Mouse (Mus musculus) kidney, adult 9 months (tissue): ENCODE results near the gene Sstr2.

Source experiments
- DNase-seq: peaks from one replicate; pipeline ENCODE4 v3.0.0; 2022

The Sstr2 gene

DNA sequence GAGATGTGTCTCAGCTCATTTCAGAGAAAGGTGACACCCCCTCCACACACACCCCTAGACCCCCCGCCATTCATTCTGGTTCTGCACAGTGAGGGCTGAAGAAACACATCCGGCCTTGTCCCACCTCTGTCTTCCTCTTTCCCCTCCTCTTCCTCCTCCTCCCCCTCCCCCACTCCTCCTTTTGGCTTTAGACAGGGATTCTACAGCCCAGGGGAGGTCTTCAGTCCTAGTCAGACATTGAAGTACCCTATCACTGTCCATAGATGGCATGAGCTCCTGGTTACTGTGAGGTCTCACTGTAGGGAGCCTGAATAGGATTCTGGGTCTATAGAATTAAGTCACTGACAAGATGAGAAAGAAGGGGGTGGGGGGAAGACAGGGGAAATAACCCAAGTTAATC lies 1.9 kb downstream of the Sstr2 start:
- no peak for DNase-seq

DNA sequence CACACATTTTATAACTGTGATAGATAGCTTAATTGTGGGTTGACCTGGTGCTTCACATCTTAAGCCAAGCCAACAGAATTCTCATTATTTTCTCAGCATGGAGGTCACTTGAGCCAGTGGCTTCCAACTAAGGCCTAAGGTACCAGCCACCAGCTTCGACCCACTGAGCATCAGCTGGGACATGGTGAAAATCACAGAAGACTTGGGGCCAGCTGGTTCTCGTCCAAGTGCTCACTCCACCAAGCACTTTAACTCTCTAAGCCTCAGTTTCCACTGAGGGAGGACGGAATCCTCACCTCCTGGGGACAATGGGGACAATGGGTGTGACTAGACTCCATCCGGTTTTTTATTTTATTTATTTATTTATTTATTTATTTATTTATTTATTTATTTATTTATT lies 2.9 kb downstream of the Sstr2 start:
- DNase-seq, result no peak

DNA sequence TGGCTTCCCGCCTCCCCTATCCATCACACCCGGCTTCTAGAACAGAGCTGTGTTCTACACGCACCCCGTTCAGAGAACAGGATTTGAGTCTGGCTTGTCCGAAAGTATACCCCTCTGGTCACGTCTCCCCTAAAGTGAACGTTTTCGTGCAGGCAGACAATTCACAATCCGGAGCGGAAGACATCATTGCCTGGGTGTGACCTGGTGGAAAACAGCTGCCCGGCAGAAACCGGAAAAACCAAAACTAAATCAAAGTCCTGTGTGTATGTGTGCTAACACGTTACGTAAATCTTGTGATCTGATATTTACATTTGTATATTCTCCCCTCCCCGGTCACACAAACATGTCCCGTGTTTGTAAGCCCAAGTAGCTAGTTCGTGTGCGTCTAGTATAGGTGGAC lies 6.3 kb downstream of the Sstr2 start:
- DNase-seq, result no peak

DNA sequence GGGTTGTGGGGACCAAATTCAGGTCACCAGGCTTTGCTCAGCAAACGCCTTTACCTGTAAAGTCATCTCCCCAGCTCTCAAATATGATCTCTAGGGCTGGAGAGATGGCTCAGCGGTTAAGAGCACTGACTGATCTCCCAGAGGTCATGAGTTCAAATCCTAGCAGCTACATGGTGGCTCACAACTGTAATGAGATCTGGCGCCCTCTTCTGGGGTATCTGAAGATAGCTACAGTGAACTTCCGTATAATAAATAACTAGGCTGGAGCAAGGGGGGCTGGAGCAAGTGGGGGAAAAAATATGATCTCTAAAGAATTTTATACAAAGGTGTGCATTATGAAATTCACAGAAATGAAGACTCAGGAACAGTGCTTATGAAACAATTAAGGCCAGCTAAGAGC lies 8.6 kb downstream of the Sstr2 start:
- no peak for DNase-seq

DNA sequence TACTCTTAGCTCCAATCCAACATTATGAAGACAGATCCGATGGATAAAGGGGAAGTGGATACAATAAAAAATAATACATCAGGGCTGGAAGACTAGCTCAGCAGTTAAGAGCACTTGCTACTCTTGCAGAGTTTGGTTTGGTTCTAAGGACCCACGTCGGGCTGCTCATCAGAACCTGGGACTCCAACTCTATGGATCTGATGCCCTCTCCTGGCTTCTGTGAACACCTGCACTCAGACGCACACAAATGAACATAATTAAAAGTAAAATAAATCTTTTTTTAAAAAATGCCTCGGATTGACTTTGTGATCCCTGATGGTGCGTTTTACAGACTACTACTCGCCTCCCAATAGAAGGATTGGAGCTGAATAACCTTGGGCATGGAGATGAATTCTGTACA lies 11.5 kb downstream of the Sstr2 start:
- DNase-seq, result no peak

DNA sequence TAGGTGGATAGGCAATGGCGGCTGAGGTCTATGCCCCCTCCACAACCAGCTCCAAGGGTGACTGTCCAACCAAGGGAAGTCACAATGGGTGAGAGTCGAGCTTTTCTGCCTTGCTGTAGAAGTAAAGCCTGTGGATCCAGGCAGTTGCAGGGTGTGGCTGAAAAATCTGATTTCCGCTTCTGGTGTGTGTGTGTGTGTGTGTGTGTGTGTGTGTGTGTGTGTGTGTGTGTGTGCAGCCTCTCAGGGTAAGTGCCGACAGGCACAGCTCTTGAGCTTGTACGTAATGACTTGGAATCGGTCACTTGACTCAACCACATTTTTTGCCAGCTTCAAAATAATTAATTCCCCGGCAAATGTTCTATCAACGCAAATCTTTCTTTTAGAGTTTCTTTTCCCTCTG lies 12.2 kb downstream of the Sstr2 start:
- no peak for DNase-seq

DNA sequence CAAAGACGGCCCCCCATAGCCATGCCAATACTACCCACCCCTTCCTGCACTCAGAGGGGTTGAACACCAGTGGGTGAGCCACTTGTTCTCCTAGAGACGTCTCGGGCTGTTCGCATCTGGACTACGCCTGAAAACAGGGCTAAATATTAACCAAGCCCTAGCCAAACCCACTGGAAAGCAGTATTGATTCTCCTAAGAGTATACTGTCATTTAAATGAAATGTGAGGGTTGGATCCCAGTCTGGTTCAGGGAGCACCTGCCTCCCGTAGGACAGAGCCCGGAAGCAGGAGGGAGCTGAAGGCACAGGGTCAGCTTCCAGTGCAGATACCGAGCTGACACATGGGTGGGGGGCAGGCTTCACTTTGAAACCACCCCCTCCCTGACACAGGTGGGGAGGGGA lies 12.7 kb downstream of the Sstr2 start:
- no peak for DNase-seq

DNA sequence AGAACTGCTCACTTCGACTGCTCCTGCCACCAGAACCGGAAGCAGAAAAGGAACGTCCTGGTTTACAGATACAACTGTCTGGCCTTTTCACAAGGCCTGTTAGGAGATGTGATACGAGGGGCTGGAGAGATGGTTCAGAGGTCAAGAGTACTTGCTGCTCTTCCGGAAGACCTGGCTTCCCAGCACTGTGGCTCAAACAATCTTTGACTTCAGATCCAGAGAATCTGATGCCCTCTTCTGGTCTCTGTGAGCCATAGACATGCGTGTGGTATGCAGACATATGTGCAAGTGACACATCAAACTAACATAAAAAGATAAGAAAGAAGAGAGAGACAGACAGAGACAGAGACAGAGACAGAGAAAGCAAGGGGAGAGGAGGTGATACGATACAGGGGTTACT lies 13.2 kb downstream of the Sstr2 start:
- no peak for DNase-seq

DNA sequence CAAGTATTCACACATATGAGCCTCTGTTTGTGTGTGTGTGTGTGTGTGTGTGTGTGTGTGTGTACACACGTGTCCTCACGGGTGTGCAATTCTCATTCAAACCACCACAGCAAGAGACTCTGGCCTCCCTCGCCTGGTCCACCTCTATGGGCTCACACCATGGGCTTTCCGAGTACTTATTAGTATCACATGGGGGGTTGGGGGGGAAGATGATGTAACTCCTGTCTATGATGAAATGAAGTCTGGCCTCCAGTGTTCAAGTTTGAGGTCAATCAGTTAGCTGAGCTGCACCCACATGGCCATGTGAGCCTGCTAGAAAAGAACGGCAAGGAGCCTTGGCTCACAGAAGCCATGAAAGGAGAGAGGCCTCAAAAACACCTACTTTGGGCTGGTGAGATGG lies 14.3 kb downstream of the Sstr2 start:
- DNase-seq, result no peak

DNA sequence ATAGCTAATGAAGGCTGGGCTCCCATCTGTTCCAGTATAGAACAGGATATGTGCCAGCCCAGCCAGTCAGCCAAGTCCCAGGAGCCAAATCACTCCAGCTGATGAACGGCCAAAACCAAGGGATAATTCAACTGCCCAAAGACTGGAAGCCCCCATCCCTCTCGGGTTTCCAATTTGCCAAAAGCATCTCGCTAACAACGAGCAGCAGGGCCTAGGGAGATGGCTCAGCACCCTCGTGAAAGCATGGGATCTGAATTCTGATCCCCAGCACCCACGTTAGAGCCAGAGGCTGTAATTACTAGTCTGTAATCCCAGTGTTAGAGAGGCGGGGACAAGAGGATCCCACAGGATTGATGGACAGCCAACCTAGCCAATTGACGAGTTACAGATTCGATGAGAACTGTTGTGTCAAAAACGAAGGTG lies 15.6 kb downstream of the Sstr2 start:
- DNase-seq, result no peak

DNA sequence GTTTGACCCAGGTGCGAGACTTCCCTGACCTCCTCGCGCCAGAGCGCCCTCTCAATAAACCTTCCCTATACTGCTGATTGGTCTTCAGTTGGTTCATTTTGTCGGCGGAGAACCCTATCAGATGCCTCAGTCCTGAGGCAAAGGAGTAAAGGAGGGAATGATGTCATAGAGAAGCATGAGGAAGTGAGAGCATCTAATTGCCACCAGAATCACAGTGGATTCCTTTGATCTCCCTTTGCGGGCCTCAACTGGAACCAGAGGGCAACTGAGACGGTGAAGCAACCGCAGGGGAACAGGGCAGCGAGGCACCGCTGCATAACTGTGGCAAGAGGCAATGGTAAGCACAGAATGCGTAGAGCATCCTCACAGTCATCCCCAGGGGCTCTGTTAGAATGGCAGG lies 19.5 kb downstream of the Sstr2 start:
- DNase-seq, result no peak

DNA sequence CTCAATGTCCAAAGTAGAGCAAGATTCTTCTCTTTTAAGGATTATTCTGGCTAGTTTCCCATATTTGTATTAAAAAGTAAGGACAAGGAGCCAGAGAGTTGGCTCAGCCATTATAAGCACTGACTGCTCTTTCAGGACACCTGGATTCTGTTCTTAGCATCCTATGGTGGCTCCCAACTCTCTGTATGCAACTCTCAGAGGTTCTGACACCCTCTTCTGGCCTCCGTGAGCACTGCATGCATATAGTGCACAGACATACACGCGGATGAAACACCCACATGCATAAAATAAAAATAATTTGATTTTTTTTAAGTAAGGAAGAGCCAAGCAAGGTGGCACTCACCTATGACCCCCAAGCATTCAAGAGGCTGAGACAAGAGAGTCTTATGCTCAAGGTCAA lies 26.0 kb downstream of the Sstr2 start:
- DNase-seq, result no peak

DNA sequence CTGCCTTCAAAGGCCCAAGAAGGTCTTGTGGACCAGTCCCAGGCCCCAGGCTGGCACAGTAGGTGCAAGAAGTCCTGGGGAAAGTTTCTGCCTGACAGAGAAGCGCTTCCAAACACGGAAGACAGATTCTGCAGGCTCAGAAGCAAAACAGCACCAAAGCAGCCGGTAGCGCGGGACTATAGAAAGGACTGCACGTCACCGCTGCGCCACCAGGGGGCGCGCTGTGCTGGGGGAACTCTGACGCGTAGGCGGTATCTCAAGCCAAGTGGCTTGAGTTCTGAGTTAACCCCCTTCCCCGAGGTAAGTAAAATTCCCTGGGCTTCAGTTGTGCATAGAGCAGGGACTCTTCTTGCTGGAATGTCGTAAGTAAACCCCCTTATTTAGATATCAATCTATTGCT lies 29.0 kb downstream of the Sstr2 start:
- peak; percentile 79 for DNase-seq

DNA sequence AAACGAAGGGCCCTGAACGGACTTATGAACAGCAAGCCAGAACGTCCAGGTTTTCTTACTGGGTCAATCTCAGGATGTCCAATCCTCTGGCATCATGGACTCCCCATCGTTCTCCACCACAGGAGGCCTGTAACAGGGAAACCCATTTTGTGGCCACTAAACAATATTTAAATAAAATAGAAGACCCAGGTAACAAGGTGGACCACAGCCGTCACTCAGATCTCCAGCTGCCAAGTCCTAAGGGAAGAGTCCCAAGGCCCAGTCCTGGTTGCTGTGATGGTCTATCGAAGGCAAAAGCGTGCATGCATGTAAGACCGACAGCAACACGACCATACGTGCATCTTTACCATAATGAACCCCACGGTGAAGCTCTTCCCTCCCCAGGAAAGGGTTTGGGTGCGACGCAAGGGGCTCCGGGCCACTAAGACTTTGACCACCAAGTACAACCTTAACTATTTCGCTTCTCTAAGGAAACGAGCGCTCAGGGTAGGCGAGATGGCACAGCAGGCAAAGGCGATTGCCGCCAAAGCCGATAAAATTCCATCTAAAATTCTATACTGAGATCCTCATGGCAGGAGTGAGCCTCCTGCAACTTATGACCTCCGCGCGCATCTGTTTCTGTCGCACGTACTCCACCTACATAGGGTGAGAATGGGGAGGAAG lies 29.7 kb downstream of the Sstr2 start, which contains the start of gene Cog1:
Cog1 (plus strand) TSS at position 480 of the 663 bp plus-strand sequence.
- DNase-seq, result no peak

DNA sequence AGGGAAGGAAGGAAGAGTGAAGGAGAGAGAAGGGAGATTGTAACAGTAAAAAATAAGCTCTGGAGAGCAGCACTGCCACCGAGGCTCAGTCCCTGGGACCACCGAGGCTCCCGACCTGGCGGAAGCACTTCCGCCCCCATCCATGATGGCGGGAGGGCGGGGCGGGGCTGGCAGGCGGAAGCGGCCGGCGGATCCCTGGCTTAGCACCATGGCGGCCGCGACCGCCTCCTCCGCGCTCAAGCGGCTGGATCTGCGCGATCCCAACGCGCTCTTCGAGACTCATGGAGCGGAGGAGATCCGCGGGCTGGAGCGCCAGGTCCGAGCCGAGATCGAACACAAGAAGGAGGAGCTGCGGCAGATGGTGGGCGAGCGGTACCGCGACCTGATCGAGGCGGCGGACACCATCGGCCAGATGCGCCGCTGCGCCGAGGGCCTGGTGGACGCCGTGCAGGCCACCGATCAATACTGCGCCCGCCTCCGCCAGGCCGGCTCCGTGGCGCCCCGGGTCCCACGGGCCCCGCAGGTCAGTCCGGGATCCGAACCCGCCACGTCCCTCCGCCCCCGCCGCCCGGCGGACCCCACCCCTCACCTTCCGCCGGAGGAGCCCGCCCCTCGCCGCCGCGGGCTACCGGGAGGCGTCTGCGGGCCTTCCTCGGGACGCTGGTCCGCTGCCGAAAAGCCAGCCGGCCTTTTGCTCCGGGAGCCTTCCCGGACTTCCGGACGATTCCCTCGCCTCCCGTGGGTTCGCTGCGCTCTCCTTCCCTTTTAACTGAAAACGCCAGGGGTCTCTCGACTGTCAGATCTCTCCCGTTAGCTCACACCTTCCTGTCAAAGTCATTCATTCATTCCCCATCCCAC lies 30.4 kb downstream of the Sstr2 start, which contains the start of gene Slc39a11:
Slc39a11 (minus strand) TSS at position 727 of the 858 bp plus-strand sequence.
- DNase-seq, result peak; percentile 55

DNA sequence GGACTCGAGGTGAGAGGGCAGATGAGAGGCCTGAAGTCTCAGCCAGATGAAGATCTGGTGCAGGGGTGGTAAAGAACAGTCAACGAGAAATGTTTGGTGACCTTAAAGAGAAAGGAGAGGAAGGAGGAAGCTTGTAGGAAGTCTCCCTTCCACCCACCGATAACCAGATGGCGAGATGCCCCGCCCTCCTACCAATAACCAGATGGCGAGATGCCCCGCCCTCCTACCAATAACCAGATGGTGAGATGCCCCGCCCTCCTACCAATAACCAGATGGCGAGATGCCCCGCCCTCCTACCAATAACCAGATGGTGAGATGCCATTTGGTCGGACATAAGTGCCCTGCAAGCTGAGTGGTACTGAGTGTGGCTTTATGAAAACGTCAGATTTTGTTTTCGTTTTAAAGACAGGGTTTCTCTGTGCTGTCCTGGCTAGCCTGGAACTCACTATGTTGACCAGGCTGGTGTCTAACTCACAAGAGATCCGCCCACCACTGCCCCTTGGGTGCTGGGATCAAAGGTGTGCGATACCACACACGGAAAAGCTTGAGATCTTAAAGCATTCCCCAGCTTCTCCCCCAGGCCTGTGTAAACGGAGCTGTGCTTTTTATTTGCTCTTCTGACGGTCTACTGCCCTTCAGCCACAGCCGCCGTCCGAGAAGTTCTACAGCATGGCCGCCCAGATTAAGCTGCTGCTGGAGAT lies 32.2 kb downstream of the Sstr2 start:
- no peak for DNase-seq

DNA sequence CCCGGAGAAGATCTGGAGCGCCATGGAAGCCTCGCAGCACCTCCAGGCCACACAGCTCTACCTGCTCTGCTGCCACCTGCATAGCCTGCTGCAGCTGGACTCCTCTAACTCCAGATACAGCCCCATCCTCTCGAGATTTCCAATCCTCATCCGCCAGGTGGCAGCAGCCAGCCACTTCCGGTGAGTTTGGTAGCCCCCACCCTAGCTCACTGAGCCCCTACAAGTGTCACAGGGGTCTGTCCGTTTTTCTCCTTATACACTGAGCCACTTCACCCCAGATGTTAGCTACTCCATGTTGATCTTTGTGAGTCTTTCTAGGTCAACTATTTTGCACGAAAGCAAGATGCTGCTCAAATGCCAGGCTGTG lies 32.7 kb downstream of the Sstr2 start:
- DNase-seq, result peak; percentile 48

DNA sequence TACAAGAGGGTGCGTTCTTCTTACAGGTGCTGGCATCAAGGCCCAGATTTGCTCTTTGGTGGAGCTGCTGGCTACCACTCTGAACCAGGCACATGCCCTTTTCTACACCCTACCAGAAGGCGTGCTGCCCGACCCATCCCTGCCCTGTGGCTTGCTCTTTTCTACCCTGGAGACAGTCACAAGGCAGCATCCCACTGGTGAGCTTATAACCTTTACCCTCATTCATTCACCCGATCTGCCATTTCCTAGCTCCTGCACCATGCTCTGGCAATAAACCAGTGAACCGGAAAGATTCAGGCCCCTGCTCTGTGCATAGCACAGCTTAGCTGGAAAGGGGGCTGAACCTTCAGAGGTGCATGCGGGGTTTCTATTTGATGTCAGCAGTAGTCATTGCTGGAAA lies 33.4 kb downstream of the Sstr2 start:
- DNase-seq, result peak; percentile 78

DNA sequence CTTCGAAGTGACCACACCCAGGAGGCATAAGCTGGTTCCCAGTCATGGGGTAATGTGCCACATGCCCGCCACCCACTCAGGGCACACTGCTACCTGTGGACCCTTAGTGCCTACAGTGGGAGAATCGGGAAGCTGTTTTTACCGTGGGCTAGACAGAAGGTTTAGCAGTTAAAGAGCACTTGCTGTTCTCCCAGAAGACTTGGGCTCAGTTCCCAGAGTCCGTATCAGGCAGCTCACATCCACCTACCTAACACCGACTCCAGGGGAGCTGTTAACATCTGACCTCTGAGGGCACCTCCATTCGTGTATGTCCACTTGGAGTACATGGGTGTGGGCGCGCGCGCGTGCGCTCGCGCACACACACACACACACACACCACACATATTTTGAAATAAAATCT lies 35.0 kb downstream of the Sstr2 start:
- no peak for DNase-seq

DNA sequence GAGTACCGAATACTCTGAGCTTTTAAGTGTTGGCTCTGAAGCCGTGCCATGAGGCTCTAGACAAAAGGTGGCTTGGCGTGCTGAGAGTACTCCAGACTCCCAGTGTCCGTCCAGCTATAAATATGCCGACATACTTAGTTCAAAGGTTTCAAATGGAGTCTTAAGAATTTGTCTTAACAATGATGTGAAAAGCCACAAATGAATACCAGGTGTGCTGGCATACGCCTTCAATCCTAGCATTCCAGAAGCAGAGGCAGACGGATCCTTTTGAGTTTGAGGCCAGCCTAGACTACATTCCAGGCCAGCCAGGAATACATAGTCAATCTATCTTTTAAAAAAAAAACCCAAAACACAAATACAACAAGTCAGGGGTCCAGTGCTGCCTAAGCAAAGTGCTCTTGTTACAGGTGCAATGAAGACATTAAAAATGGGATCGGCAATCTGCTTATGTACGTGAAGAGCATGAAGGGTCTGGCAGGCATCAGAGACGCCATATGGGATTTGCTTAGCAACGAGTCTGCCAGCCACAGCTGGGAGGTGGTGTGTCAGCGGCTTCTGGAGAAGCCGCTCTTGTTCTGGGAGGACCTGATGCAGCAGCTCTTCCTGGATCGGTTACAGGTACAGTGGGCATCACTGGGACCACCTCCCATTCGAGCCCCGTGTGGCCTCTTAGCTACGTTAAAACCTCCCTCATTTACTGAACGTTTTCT lies 35.6 kb downstream of the Sstr2 start:
- no peak for DNase-seq

DNA sequence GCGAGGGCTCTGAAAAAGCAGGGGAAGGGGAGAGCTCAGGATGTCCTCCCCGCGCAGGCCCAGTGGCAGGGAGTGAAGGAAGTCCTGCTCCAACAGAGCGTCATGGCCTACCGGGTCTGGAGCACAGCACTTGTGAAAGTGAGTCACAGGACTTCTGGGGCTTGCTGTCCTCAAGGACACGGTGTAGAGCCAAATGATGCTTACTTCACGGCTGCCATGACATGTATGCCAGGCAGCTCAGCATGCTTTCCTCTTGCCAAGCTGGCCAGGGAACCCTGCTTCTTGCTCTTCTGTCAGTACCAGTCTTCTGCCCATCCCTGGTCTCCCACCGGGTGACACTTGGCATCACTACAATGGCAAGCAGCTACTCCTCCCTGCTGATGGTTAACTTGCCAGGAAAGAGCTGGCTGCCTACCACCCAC lies 37.4 kb downstream of the Sstr2 start:
- no peak for DNase-seq

DNA sequence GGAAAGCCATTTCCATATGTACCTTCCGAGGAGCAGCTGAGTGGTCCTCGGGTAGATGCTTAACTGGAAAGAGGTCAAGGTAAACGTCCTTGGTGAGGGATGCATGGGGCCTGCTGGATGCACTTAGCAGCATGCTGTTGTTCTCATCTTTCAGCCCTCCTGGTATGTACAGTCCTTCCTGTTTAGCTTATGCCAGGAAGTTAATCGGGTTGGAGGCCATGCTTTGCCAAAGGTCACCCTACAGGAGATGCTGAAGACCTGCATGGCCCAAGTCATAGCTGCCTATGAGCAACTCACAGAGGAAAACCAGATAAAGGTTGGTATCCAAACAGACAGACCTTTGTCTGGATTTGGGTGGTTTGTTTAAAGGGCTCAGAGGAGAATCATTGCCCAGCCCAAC lies 38.1 kb downstream of the Sstr2 start:
- no peak for DNase-seq

DNA sequence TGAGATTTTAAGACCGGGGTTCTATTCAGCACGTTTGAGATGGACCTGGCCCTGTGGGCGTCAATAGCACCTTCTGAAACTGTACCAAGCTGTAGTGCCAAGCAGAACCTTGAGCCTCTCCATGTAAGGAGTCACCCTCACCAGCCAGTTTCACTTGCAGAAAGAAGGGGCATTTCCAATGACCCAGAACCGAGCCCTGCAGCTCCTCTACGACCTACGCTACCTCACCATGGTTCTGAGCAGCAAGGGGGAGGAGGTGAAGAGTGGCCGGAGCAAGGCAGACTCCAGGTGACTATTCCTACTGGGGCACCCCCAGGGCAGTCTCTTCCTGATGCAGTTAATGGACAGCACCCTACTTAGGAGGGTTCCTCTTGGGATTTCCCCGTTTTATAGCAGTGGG lies 39.2 kb downstream of the Sstr2 start:
- DNase-seq, result peak; percentile 67
